Mouse (Mus musculus): ENCODE measurements around the gene Tulp3.

GRCm38 (mm10) chr6:128358999-128359398 lies 3.3 kb upstream of the Tulp3 start:
- TF ChIP-seq CTCF (IDR thresholded peaks at IDR 0.05; ENCODE audit: insufficient read depth, low read depth, low read length) (peak; percentile 74), POLR2A (IDR thresholded peaks at IDR 0.05; ENCODE audit: insufficient read depth, low read depth, low read length) (no peak)

All from olfactory bulb, adult 2 months (tissue).